Mouse (Mus musculus) kidney, adult 2 months (tissue): ENCODE measurements around the gene Vstm5.

Experiments used
- CTCF ChIP-seq: fragments of 200-500 bp; conservative IDR thresholded peaks from 2 replicates; pipeline ENCODE4 v1.5.1; 2011; ENCODE audit warnings: low read depth, mild to moderate bottlenecking, control low read depth, low read length, moderate library complexity, mixed read lengths; ENCODE audit not compliant: insufficient read depth, insufficient read length
- POLR2A ChIP-seq: fragments of 200-500 bp; IDR thresholded peaks from one replicate; pipeline ENCODE4 v1.6.1; 2011; ENCODE audit warnings: low read depth, low read length, control low read depth

DNA sequence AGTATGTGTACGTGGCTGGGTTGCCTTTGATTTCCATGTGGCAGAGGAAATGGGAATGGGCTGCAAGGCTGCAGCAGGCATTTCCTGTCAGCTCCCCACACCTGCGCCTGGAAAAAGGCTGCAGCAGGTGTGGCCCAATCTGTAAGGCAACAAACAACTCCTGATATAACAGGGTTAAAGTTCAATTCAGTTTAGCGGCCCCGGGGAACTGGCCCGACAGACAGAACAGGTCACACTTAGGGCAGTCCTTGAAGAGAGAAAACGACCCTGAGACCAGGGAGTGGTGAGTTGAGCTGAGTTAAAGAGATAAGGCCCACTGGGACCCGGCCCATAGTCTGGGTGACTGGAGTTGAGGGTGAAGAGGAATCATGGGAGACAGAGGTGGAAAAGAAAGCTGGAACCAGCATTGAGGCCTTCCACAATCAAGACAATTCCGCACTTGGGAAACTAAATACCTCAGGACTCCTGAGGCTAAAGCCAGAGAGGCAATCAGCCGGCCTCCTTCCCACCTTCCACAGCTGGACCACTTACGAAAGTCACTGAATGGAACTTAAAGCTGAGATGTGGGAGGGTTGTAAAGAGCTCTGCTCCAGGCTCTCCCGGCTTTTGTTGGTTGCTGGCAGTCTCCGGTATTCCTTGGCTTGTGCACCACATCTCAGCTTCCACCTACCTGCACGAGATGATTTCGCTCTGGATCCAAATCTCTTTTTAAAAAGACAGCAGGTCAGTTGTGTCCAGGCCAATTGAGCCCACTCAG lies 6.7 kb downstream of the Vstm5 start:
- TF ChIP-seq CTCF (no peak), POLR2A (no peak)
